Mouse (Mus musculus) cerebellum, adult 2 months (tissue): ENCODE data around the gene Ccnd3. TPM values are rescaled to one million over a fixed set of nuclear protein-coding genes. Genes with fewer than 3 reads are reported as not detected.
A peak's percentile ranks its signal among the peaks of the same experiment; 100 is the strongest.

Source experiments
- DNase-seq, 2 experiments: peaks; one replicate each; pipeline ENCODE4 v3.0.0; 2021
- H3K27ac ChIP-seq: fragments of 200-500 bp; 2 replicates; pipeline ENCODE4 v1.5.1; 2012; ENCODE audit warnings: low read length, control low read depth, inconsistent platforms; ENCODE audit not compliant: insufficient read depth
- H3K27me3 ChIP-seq: fragments of 200-500 bp; 2 replicates; pipeline ENCODE4 v1.6.1; 2012; ENCODE audit warnings: inconsistent platforms, mild to moderate bottlenecking, low read length, moderate library complexity; ENCODE audit not compliant: control insufficient read depth, insufficient read depth
- H3K4me1 ChIP-seq: fragments of 200-500 bp; 2 replicates; pipeline ENCODE4 v1.6.1; 2011; ENCODE audit warnings: low read length; ENCODE audit not compliant: control insufficient read depth, insufficient read depth
- H3K4me3 ChIP-seq: fragments of 200-500 bp; replicated peaks from 2 replicates; pipeline ENCODE3; 2011; ENCODE audit warnings: mild to moderate bottlenecking, low read depth, low read length, control low read depth; ENCODE audit not compliant: insufficient read depth
- CTCF ChIP-seq: fragments of 200-500 bp; IDR thresholded peaks from 2 replicates; pipeline ENCODE4 v1.5.1; 2011; ENCODE audit warnings: low read depth, mild to moderate bottlenecking, control low read depth, low read length, moderate library complexity, borderline replicate concordance; ENCODE audit not compliant: insufficient read depth
- POLR2A ChIP-seq: fragments of 200-500 bp; IDR thresholded peaks from 2 replicates; pipeline ENCODE4 v1.6.1; 2011; ENCODE audit warnings: low read length, control low read depth, borderline replicate concordance; ENCODE audit not compliant: insufficient read depth
- WGBS: fragments of 180-500 bp; shearing (Covaris S2); methylation state at CpG from one replicate; pipeline ENCODE4 v1.1.7; 2018; 5-methylcytosine and 5-hydroxymethylcytosine counted together
- polyA plus RNA-seq: library from polyadenylated mRNA; depleted of rRNA; stranded (reverse); fragments of >200 nt; gene quantifications from 2 replicates; pipeline ENCODE4 v1.2.3, GENCODE M21; 2012

Ccnd3 gene
- polyA plus RNA-seq, 1 experiment: 50.5 TPM

GRCm38 (mm10) chr17:47628851-47629676 lies 124.2 kb downstream of the Ccnd3 start:
- Histone ChIP-seq H3K27me3 (no peaks in the 10 kb centered on the region), H3K4me3 (peak overlapping the region; percentile 95), H3K4me1 (no peaks in the 10 kb centered on the region), H3K27ac (peak overlapping the region; percentile 94)
- peak; percentile 94 to 95 for DNase-seq
- TF ChIP-seq CTCF: no peak
- peak; percentile 26; the same call in 1 of the 2 replicates for TF ChIP-seq POLR2A
- WGBS: under 1% methylated on average over 62 of the region's 63 CpGs

DNA sequence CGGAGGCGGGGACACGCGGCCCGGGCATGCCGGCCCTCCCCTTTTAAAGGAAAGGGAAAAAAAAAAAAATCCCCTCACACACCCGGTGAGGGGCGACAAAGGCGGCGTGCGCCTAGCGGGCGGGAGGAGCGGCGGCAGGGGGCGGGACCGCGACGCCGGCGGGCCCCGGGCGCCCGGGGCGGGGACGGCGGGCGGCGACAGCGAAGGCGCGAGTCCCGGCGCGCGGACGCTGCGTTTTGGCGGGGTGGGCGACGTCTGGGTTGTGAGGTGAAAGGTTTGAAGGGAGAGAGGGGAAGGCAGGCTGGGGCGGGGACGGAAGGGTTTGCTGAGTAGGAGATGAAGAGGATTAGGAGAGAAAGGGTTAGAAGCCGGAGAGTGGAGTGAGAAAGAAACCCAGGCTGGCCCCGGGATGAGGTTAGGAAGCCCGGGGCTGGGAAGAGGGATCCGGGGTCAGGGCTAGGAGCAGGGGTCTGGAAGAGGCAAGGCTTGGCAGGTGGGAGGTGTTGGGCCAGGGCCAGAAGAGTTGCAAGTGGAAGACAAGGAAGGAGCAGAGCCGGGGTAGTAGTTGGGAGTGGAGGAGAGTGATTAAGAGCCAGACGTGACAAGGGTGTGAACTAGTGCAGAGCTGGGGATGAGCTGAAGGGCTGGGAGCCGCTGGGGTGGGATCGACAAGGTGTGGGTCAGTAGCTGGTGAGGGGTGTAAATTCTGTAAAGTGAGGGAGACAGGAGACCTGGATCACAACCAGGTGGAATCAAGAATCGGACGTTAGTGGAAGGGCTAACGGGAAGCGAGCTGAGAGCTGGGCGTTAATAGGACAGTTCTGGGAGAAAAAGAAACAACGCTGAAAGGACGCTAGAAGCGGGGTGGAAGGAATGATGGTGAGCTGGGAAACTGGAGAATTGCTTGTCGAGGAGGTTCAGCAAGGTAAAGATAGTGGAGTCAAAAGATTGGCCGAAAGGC lies 125.1 kb downstream of the Ccnd3 start:
- H3K4me1 ChIP-seq: no peaks in the 10 kb centered on the region
- H3K4me3 ChIP-seq: peak overlapping the region; percentile 95
- peak overlapping the region; percentile 78 for H3K27ac ChIP-seq
- peak; percentile 59 to 65 for DNase-seq
- under 1% methylated on average over 61 of the region's 61 CpGs for WGBS
- TF ChIP-seq CTCF: no peak
- peak; percentile 24; the same call in 1 of the 2 replicates for TF ChIP-seq POLR2A
- no peaks in the 10 kb centered on the region for H3K27me3 ChIP-seq

GRCm38 (mm10) chr17:47630678-47631065 lies 125.8 kb downstream of the Ccnd3 start, which contains the start of gene Usp49:
Gene Usp49, plus strand, starts transcription at chr17:47630690.
- DNase-seq: no peak
- peak within 1 kb of the TSS; percentile 95 for H3K4me3 ChIP-seq
- 0% methylated on average over 3 of the region's 3 CpGs for WGBS
- TF ChIP-seq POLR2A: no peak
- TF ChIP-seq CTCF: no peak
- H3K27me3 ChIP-seq: no peaks in the 10 kb centered on the region
- H3K27ac ChIP-seq: peak within 1 kb of the TSS; percentile 78
- no peaks in the 10 kb centered on the region for H3K4me1 ChIP-seq

GRCm38 (mm10) chr17:47632181-47632840 lies 127.5 kb downstream of the Ccnd3 start:
- Histone ChIP-seq H3K4me3 (no peak overlapping the region), H3K27me3 (no peaks in the 10 kb centered on the region), H3K4me1 (no peaks in the 10 kb centered on the region), H3K27ac (no peak overlapping the region)
- TF ChIP-seq POLR2A (no peak), CTCF (no peak)
- whole genome bisulfite sequencing: 73% methylated on average over 4 of the region's 4 CpGs
- no peak for DNase-seq

- Histone ChIP-seq H3K27ac (no peak overlapping the region), H3K4me3 (no peak overlapping the region), H3K4me1 (no peaks in the 10 kb centered on the region), H3K27me3 (no peaks in the 10 kb centered on the region)
- TF ChIP-seq CTCF: no peak
- no peak for TF ChIP-seq POLR2A
- DNase-seq: no peak
- 74% methylated on average over 7 of the region's 7 CpGs for WGBS
Observed at GRCm38 (mm10) chr17:47633999-47634770, 129.3 kb downstream of the Ccnd3 start.

DNA sequence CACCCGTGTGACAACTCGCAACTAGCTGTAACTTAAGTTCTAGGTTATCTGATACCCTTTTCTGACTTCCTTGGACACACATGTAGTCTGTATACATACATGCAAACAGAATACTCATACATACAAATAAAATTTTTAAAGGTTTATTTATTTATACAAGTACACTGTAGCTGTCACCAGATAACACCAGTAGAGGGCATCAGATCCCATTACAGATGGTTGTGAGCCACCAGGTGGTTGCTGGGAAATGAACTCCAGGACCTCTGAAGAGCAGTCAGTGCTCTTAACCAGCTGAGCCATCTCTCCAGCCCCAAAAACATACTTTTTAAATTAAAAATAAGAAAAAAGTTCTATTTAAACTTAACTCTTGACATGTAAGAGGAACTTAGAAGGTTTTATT lies 138.1 kb downstream of the Ccnd3 start:
- Histone ChIP-seq H3K27me3 (no peaks in the 10 kb centered on the region), H3K4me3 (no peak overlapping the region), H3K27ac (no peak overlapping the region), H3K4me1 (no peaks in the 10 kb centered on the region)
- 88% methylated on average over 2 of the region's 2 CpGs for WGBS
- TF ChIP-seq CTCF: no peak
- no peak for TF ChIP-seq POLR2A
- DNase-seq: no peak
